Mouse (Mus musculus) liver, embryonic 13.5 days (tissue): ENCODE results near the gene Angpt4. TPM values are rescaled to one million over a fixed set of nuclear protein-coding genes. Genes with fewer than 3 reads are reported as not detected.

Experiments
- ATAC-seq: fragments of 200-750 bp; cut with Nextera tagmentation; 2 replicates; pipeline ENCODE4 v1.8.0; 2017; ENCODE audit warnings: low read depth, mild to moderate bottlenecking, moderate number of reproducible peaks, moderate library complexity
- DNase-seq: peaks from one replicate; pipeline ENCODE4 v3.0.0; 2022
- H3K27ac ChIP-seq: fragments of 300-500 bp; sonication (generic); 2 replicates; pipeline ENCODE4 v1.5.1; 2015; ENCODE audit warnings: moderate library complexity, mild to moderate bottlenecking, inconsistent platforms
- H3K27me3 ChIP-seq: fragments of 300-500 bp; sonication (generic); 2 replicates; pipeline ENCODE4 v1.6.1; 2015; ENCODE audit warnings: mild to moderate bottlenecking, inconsistent platforms
- H3K36me3 ChIP-seq: fragments of 300-500 bp; sonication (generic); 2 replicates; pipeline ENCODE4 v1.6.1; 2015; ENCODE audit warnings: mild to moderate bottlenecking, inconsistent platforms
- H3K4me1 ChIP-seq: fragments of 300-500 bp; sonication (generic); replicated peaks from 2 replicates; pipeline ENCODE4 v1.6.1; 2015; ENCODE audit warnings: inconsistent platforms
- H3K4me2 ChIP-seq: fragments of 300-500 bp; sonication (generic); 2 replicates; pipeline ENCODE4 v1.6.1; 2015; ENCODE audit warnings: inconsistent platforms, mild to moderate bottlenecking, moderate library complexity
- H3K4me3 ChIP-seq: fragments of 300-500 bp; sonication (generic); replicated peaks from 2 replicates; pipeline ENCODE4 v1.5.1; 2015; ENCODE audit warnings: mild to moderate bottlenecking, inconsistent platforms
- H3K9ac ChIP-seq: fragments of 300-500 bp; sonication (generic); 2 replicates; pipeline ENCODE4 v1.6.1; 2015; ENCODE audit warnings: mild to moderate bottlenecking, inconsistent platforms
- H3K9me3 ChIP-seq: fragments of 300-500 bp; sonication (generic); replicated peaks from 2 replicates; pipeline ENCODE4 v1.6.1; 2016; ENCODE audit warnings: inconsistent platforms
- WGBS: fragments of 180-500 bp; shearing (Covaris S2); methylation state at CpG from one replicate; pipeline ENCODE4 v1.1.7; 2015; ENCODE audit not compliant: insufficient replicate concordance; 5-methylcytosine and 5-hydroxymethylcytosine counted together
- polyA plus RNA-seq: library from polyadenylated mRNA; unstranded; fragments of >200 nt; fragmentation: Nextera tagmentation; extraction: Ambion mirVana; gene quantifications from 2 replicates; pipeline ENCODE4 v1.2.1, GENCODE M21; 2015

Angpt4 gene
- polyA plus RNA-seq, 1 experiment from 2014 or later = not detected

DNA sequence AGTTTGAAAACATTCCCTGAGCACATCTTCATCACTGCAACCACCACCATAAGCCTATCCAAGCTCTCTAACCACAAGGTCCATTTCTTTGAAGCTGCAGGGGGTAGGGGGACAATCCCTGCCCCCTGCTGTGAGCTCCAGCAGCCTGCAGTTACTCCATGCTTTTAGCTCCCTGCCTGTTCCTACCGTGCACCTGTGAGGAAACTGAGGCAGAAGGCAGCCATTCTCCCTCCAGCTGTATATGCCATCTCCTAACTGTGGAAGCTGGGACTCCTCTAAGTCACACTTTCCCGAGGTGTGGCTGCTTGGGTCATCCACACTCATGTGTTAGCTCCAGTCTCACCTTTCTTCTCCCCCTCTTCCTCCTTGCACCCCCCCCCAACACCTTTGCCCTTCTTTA lies 4.1 kb downstream of the Angpt4 start:
- 15% methylated on average over 2 of the region's 2 CpGs for WGBS

DNA sequence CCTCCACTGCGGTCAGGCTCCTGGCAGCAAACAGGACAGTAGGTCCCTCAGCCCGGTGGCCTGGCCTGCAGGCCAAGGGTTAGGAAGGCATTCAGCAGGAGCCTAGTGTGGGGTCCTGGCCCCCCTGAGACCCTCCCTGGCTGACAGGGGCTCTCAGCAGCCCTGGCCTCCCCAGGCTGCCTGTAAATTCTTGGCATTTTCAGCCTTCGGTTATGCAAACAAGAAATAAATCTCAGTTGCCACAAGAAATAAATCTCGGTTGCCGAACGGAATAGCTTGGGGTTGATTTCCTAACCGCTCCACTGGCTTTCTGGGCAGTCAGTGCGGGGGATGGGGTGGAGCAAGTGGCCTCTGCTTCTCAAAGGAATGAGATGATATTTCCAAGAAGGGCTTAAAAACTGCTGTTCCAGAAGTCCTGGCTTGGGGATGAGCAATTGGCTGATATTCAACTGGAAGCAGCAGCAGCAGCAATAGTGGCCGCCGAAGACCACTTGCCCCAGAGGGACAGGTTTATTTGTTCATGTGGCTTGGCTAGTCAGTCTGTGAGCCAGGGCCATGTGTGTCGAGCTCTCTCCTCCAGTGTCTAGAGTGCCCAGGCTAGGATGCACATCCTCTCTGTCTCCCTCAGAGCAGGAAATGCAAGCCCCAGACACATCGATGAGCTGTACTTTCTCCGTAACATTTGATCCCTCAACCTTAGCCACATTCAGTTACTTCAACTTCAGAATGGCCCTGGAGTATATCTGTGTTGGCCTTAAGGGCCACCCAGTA lies 5.2 kb downstream of the Angpt4 start:
- H3K4me2 ChIP-seq = no peak overlapping the region
- H3K27me3 ChIP-seq = no peaks in the 10 kb centered on the region
- WGBS = 61% methylated on average over 13 of the region's 13 CpGs
- H3K4me1 ChIP-seq = 0 out of 2 replicates have a peak, but pooled peaks cover 2% of the 10 kb centered on the region
- H3K9ac ChIP-seq = no peak overlapping the region
- H3K4me3 ChIP-seq = no peak overlapping the region
- no peak for ATAC-seq
- no peaks in the 10 kb centered on the region for H3K9me3 ChIP-seq
- H3K36me3 ChIP-seq = no peaks in the 10 kb centered on the region
- no peak for DNase-seq
- no peak overlapping the region for H3K27ac ChIP-seq

More for the DNA sequence above, 4.1 kb downstream of the Angpt4 start:
- Histone ChIP-seq H3K4me3 (no peak overlapping the region), H3K9ac (no peak overlapping the region), H3K27me3 (no peaks in the 10 kb centered on the region), H3K9me3 (no peaks in the 10 kb centered on the region), H3K36me3 (no peaks in the 10 kb centered on the region), H3K4me1 (0 out of 2 replicates have a peak, but pooled peaks cover 3% of the 10 kb centered on the region), H3K27ac (no peak overlapping the region), H3K4me2 (no peak overlapping the region)
- ATAC-seq = no peak
- no peak for DNase-seq

DNA sequence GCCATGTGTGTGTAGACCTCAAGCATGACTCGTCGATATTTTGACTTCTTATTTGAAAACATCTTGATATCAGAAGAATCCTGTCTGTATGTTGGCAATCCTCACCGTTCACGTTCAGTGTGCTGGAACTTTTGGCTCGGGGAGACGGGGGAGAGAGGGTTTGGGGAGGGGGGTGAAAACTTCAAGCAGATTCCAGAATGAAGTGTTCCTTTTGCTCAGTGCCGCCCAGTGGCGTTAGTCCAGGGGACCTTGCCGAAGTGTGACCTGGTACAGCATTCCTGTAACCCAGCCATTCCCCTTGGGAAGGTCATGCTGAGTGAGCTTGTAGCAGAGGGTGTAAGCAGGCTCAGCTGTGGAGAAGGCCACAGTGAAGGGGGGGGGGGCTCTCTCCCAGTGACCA lies 8.1 kb downstream of the Angpt4 start:
- Histone ChIP-seq H3K4me1 (no peaks in the 10 kb centered on the region), H3K27me3 (no peaks in the 10 kb centered on the region), H3K4me3 (no peak overlapping the region), H3K27ac (no peak overlapping the region), H3K36me3 (no peaks in the 10 kb centered on the region), H3K4me2 (no peak overlapping the region), H3K9me3 (no peaks in the 10 kb centered on the region), H3K9ac (no peak overlapping the region)
- no peak for DNase-seq
- WGBS = 62% methylated on average over 9 of the region's 9 CpGs
- ATAC-seq = no peak

DNA sequence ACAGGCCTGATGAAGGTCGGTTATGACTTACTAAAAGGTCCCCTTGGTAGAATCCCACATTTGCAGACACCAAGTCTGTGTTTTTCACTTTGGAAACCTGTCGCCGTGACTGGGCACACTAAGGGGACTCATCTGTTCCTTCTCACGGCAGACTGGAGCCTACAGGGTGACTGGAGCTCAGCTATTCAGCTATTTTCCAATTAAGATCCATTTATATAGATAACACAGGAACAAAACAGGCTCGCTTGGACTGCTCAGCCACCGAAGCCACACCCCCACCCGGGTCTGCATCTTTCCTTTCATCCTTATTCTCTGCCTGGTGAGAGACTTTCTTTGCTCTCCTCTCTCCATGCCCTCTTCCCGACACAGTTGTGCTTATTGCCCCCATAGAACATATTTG lies 10.1 kb downstream of the Angpt4 start:
- H3K9ac ChIP-seq = no peak overlapping the region
- no peak overlapping the region for H3K4me3 ChIP-seq
- H3K27ac ChIP-seq = no peak overlapping the region
- no peak for DNase-seq
- 54% methylated on average over 8 of the region's 8 CpGs for WGBS
- H3K9me3 ChIP-seq = no peaks in the 10 kb centered on the region
- no peaks in the 10 kb centered on the region for H3K36me3 ChIP-seq
- H3K27me3 ChIP-seq = no peaks in the 10 kb centered on the region
- no peak for ATAC-seq
- H3K4me2 ChIP-seq = no peak overlapping the region
- H3K4me1 ChIP-seq = peaks cover 6% of the 10 kb centered on the region; the same call in 1 of the 2 replicates

DNA sequence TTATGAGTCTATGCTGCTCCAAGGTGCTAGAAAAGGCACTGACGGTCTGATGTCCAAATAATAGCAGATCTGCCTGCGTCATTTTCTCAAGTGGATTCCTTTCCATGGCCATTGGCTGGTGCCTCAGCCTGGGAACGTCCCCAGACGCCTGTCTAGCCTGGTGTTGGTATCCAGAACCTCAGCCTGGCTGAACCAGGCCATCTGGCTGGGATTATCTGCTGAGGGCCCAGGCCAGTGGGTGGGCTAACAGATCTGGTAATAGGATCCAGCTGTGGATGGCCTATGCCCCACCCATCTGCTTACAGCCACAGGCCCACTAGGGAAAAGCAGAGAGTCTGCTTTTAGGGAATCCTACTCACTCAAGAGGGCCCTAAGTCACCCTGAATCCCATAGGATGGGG lies 10.6 kb downstream of the Angpt4 start:
- Histone ChIP-seq H3K27ac (no peak overlapping the region), H3K4me2 (no peak overlapping the region), H3K27me3 (no peaks in the 10 kb centered on the region), H3K9ac (no peak overlapping the region), H3K36me3 (no peaks in the 10 kb centered on the region), H3K4me3 (no peak overlapping the region), H3K4me1 (peaks cover 6% of the 10 kb centered on the region; the same call in 1 of the 2 replicates), H3K9me3 (no peaks in the 10 kb centered on the region)
- ATAC-seq (no peak), DNase-seq (no peak)
- 52% methylated on average over 4 of the region's 4 CpGs for WGBS

DNA sequence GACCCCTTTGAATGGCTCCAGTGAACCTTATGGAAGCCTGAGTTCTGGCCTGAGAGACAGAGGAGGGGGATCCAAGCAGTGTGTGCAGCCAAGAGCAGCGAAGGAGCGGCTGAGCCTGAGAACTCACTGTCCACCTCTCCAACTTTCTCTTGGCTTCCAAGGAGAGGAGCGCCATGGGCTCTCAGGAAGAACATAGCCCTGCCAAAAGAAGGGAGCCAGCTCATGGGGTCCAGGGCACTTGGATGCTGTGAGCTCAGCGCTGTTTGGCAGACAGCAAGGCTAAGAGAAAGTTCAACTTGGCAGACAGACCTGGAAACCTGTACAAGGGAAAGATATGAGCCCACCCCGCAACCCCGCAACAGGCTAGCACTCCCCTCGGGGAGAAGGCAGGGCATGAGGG lies 13.3 kb downstream of the Angpt4 start:
- Histone ChIP-seq H3K4me2 (no peak overlapping the region), H3K4me3 (no peak overlapping the region), H3K27me3 (no peaks in the 10 kb centered on the region), H3K9me3 (no peaks in the 10 kb centered on the region), H3K9ac (no peak overlapping the region), H3K36me3 (no peaks in the 10 kb centered on the region), H3K4me1 (peaks cover 6% of the 10 kb centered on the region; the same call in 1 of the 2 replicates), H3K27ac (no peak overlapping the region)
- ATAC-seq = no peak
- 73% methylated on average over 7 of the region's 7 CpGs for WGBS
- DNase-seq = no peak

DNA sequence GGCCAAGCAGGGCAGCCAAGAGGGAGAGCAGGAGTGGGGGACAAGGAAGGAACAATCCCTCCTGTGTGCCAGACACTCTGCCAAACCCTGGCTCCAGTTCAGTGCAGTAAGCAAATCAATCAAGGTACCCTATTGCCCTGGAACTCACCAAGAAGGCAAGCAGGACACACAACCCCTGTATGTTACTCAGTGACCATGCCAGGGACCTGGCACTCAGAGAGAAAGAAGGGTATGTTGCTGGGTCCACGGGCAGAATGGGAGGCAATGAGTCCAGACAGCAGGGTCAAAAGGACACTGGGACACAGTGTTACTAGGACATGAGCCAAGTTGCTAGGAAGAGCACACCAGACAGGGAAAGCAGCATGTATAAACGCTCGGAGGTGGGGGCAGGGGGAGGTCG lies 14.7 kb downstream of the Angpt4 start:
- Histone ChIP-seq H3K4me3 (no peak overlapping the region), H3K4me1 (peaks cover 6% of the 10 kb centered on the region; the same call in 1 of the 2 replicates), H3K36me3 (no peaks in the 10 kb centered on the region), H3K27me3 (no peaks in the 10 kb centered on the region), H3K9ac (no peak overlapping the region), H3K27ac (no peak overlapping the region), H3K9me3 (no peaks in the 10 kb centered on the region), H3K4me2 (no peak overlapping the region)
- ATAC-seq (peak; percentile 33; the same call in 1 of the 2 replicates), DNase-seq (no peak)
- WGBS = 39% methylated on average over 4 of the region's 4 CpGs

DNA sequence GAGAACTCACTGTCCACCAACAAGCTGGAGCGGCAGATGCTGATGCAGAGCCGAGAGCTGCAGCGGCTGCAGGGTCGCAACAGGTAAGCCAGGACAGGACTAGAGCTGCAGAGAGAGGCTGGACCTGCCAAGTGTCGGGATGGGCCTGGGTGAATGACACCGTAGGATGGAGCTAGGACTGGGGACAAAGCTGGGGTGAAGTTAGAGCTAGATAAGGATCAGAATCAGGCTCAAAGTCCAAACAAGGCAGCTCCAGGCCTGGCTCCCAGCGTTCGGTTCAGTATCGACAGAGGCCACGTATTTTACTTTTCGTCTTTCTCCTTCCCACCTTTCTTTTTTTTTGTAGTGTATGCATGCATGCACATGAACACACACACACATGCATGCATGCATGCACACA lies 16.1 kb downstream of the Angpt4 start:
- Histone ChIP-seq H3K4me3 (no peak overlapping the region), H3K4me1 (peaks cover 6% of the 10 kb centered on the region; the same call in 1 of the 2 replicates), H3K27ac (no peak overlapping the region), H3K27me3 (no peaks in the 10 kb centered on the region), H3K9me3 (no peaks in the 10 kb centered on the region), H3K36me3 (no peaks in the 10 kb centered on the region), H3K4me2 (no peak overlapping the region), H3K9ac (no peak overlapping the region)
- 0 out of 2 replicates have a peak, but pooled peaks have one; percentile 40 for ATAC-seq
- WGBS = 70% methylated on average over 11 of the region's 11 CpGs
- no peak for DNase-seq

DNA sequence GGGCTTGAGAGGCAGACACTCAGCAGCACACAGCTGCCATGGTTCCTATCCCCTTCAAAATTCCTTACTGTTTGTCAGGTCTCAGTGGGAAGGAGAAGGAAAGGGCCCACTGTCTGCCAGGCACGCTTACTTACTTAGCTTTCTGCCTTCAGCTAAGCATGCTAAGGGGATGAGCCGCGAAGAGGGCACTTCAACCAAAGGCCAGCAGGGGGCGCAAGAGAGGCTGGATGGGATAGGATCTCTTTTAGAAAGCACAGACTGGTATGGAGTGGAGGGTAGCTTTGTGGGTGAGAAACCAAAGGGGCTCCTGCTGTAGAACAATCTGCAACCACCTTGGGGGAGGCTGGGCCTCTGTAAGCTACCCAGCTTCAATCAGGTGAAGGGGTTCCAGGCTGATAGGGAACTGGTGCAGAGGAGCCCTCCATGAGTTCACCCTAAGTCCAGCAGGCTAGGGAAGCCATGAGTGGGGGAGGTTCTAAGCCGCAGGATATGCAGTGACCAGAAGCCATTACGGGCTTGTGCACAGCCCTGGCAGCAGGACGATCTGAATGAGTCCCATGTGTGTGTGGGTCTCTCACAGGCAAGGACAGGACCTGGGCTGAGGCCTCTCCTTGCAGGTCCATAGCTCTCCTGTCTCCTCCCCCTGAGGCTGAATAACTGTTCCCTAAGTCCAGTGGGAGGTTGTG lies 19.5 kb downstream of the Angpt4 start:
- no peak overlapping the region for H3K9ac ChIP-seq
- H3K4me3 ChIP-seq = no peak overlapping the region
- H3K4me1 ChIP-seq = peaks cover 2% of the 10 kb centered on the region; the same call in 1 of the 2 replicates
- DNase-seq (peak; percentile 43), ATAC-seq (no peak; the same call in 1 of the 2 replicates)
- no peak overlapping the region for H3K27ac ChIP-seq
- H3K27me3 ChIP-seq = no peaks in the 10 kb centered on the region
- no peaks in the 10 kb centered on the region for H3K36me3 ChIP-seq
- H3K4me2 ChIP-seq = no peak overlapping the region
- WGBS = 26% methylated on average over 7 of the region's 7 CpGs
- H3K9me3 ChIP-seq = no peaks in the 10 kb centered on the region

DNA sequence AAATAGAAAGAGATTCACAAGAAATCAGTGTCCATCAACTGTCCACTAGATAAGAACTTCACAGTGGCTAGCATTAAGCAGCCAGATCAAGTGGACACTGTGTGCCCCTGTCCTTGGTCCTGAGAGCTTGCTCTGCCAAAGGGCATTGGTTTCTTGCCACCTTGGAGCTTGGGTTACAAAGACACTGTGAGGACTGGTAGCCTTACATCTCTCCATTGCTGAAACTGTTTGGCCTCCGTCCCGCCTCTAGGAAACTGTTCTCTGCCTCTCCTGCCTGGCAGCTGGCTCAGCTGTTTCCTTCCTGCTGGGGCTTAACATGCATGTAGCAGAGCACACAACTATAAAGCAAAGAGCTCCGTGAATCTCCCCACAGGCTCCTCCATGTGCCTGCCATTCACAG lies 26.9 kb downstream of the Angpt4 start:
- Histone ChIP-seq H3K36me3 (no peaks in the 10 kb centered on the region), H3K27me3 (no peaks in the 10 kb centered on the region), H3K4me2 (no peak overlapping the region), H3K9me3 (no peaks in the 10 kb centered on the region), H3K4me3 (no peak overlapping the region), H3K27ac (no peak overlapping the region), H3K9ac (no peak overlapping the region), H3K4me1 (no peaks in the 10 kb centered on the region)
- ATAC-seq = no peak
- WGBS = 24% methylated on average over 3 of the region's 3 CpGs
- DNase-seq = no peak

DNA sequence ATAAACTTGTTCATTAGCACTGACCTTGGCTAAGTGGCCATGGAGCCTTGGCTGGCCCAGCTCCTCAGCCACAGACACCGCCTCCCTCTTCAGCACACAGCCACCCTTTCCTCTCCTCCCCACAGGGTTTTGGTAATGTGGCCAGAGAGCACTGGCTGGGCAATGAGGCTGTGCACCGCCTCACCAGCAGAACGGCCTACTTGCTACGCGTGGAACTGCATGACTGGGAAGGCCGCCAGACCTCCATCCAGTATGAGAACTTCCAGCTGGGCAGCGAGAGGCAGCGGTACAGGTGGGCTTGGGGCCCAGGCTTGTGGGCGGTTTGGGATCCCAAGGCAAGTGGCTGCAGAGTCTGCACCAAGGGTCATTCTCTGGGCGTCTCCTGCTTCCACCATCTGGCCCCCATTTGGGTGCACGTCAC lies 27.8 kb downstream of the Angpt4 start:
- no peaks in the 10 kb centered on the region for H3K4me1 ChIP-seq

More for the DNA sequence above, 27.8 kb downstream of the Angpt4 start:
- no peaks in the 10 kb centered on the region for H3K9me3 ChIP-seq
- ATAC-seq = no peak
- H3K9ac ChIP-seq = no peak overlapping the region
- no peak for DNase-seq
- H3K27me3 ChIP-seq = no peaks in the 10 kb centered on the region
- no peaks in the 10 kb centered on the region for H3K36me3 ChIP-seq
- no peak overlapping the region for H3K4me3 ChIP-seq
- H3K4me2 ChIP-seq = no peak overlapping the region
- WGBS = 67% methylated on average over 11 of the region's 11 CpGs
- no peak overlapping the region for H3K27ac ChIP-seq
